Mouse (Mus musculus) left cerebral cortex, postnatal 25 days (tissue): Measurements from ENCODE around the gene Asb6. TPM values are rescaled to one million over a fixed set of nuclear protein-coding genes. Genes with fewer than 3 reads are reported as not detected.

Experiments
- DNase-seq, 2 experiments: peaks; one replicate each; pipeline ENCODE4 v3.0.0; 2022; ENCODE audit warnings: low spot score in 2 of 2, mixed read lengths in 1 of 2
- intact Hi-C: fragments of 180-260 bp; cut with DNase I; formaldehyde crosslinking; loops from one replicate; pipeline ENCODE4 v1.15.1; 2025
- total RNA-seq, 2 experiments: library from RNA; stranded (reverse); gene quantifications; 2 replicates each; pipeline ENCODE4 v1.2.3; 2021

Asb6 gene
- total RNA-seq, result 10 to 100 TPM; 36.7 to 38.6 TPM

DNA sequence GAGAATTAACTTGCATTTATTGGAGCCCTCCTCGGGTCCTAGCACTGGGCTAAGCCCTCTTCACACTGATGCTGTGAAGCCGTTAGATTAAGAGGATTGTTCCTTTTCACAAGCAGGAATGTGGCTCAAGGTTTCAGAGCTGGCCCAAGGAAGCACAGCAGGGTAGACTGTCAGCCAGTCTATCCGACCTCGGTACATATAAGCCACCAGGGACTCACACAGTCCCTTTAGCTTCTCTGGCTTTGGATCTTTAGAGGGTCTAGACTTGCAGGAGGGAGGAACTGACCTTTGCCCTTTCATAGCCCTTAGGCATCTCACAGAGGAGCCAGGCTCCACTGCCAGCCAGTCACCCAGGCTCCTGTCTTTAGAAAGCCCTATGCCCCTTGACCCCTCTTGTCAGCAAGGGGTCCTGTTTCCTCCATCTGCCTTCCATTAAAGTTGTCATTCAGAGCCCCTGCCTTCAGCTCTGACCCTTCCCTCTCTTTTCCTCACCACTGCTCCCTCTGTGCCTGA is at the start of gene Asb6:
TSS of gene Asb6 (minus strand) at position 51 of the 513 bp plus-strand sequence.
- intact Hi-C loops, result no loop called here
- DNase-seq, result no peak

- DNase-seq, result no peak
- intact Hi-C loops, result no loop called here
Observed at GRCm38 (mm10) chr2:30879481-30879880, 49.3 kb upstream of the Asb6 start.

GRCm38 (mm10) chr2:30875621-30876432 is 45.7 kb upstream of the Asb6 start:
- peak in 1 of 2 experiments; percentile 15 for DNase-seq
- intact Hi-C loops, result no loop called here

DNA sequence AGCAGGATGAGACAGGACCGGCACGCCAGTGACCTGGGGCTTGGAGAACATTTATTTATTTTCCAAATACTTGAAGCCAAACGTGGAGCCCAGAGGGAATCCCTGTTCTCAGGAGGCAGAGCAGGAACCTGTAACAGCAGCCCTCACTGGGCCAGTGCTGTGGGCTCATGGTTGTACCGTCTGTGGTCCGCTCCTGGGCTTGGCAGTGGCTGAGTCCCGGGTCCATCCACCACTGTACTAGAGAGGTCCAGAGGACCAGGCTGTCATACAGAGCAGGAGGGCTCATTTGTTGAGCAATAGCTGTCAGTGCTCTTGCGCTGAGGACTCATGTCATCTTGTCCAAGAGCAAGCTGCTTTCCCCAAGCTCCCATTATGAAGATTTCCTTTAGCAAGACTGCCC is 45.0 kb upstream of the Asb6 start:
- DNase-seq, result no peak
- intact Hi-C loops, result no loop called here

DNA sequence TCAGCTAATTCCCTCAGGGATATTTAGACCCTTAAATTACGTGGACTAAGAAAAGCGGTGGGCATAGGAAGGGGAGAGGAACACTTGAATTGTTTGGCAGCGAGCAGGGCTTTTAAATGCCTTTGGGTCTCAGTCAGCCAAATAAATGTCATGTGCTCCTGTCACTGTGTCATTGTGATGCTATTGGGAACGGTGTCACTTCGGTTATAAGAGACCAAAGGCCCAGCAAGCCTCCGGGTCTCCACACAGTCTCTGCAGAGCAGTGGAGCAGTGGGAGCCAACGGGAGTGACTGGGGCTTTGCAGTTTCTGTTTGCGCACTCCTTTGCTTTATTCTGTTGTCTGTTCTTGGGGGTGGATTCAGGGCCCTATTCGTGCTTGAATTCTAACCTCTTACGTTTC is 44.3 kb upstream of the Asb6 start:
- intact Hi-C loops, result no loop called here

DNA sequence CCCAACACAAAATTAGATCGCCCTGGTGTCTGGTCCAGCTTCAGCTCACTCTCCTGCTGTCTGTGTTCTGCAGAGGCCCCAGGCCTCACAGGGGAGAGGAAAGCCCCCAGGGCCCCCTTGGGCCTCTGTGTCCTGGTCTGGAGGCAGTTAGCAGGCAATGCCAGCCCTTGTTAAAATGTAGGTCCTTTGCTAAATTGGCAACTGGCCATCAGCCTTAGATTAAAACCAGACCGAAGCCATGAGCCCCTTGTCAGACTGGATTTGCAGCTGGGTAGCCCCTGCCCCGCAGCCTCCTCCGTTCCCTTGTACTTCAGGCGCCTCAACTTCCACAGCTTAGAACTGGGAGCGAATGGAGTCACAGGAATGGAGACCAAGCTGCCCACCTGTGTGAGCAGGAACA is 42.5 kb upstream of the Asb6 start:
- intact Hi-C loops, result no loop called here
- no peak for DNase-seq

More for the DNA sequence above, 44.3 kb upstream of the Asb6 start:
- no peak for DNase-seq

DNA sequence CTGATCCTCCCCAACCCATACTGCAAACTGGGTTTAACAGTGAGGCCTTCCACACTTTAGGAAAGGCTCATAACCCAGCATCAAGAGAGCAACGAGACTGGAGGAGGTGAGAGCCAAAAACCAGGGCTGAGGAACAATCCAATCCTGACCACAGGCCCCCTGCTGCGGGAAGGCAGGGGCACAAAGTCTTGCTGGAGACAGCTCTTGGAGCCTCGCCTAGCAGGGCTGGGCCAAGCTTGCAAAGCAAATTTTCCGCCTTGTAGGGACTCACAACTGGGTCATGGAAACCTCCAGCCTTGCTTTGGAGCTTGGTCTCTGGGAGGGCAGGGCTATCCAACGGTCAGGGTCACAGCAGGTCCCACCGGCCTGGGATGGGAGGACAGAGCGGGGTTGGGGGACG is 40.7 kb upstream of the Asb6 start:
- intact Hi-C loops, result no loop called here
- peak in 1 of 2 experiments; percentile 51 for DNase-seq

- intact Hi-C loops, result no loop called here
- no peak for DNase-seq
Observed at GRCm38 (mm10) chr2:30865426-30865825, 35.3 kb upstream of the Asb6 start.

GRCm38 (mm10) chr2:30864968-30865381 is 34.8 kb upstream of the Asb6 start:
- no peak for DNase-seq
- intact Hi-C loops, result no loop called here

DNA sequence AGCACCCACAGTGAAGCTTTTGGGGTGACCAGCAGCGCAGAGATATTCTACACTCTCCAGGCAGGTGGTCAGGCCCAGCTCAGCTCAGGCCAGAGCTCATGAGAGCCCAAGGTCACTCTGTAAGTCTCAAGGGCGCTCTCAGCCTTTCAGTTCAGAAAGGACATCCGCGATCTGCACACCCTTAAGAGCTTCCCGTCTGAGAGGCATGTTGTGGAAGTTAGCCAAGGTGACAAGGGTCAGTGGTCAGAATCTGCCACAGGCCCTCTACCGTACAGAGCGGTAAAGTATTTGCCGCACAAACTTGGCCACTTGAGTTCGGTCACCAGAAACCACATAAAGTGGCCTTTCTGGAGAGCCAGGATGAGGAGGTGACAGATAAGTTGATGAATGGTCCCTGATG is 33.4 kb upstream of the Asb6 start:
- intact Hi-C loops, result no loop called here
- no peak for DNase-seq

- intact Hi-C loops, result no loop called here
- DNase-seq, result no peak
Observed at GRCm38 (mm10) chr2:30862081-30862480, 31.9 kb upstream of the Asb6 start.

DNA sequence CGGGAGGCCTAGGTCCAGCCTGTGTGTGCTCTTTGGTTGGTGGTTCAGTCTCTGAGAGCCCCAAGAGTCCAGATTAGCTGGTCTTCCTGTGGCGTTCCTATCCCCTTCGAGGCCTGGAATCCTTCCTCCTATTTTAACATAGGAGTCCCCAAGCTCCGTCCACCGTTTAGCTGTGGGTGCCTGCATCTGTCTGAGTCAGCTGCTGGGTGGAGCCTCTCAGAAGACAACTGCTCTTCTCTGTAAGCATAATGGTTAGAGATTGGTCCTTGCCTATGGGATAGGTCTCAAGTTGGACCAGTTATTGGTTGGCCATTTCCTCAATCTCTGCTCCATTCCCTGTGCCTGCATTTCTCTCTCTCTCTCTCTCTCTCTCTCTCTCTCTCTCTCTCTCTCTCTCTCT is 29.6 kb upstream of the Asb6 start:
- no peak for DNase-seq
- intact Hi-C loops, result no loop called here

DNA sequence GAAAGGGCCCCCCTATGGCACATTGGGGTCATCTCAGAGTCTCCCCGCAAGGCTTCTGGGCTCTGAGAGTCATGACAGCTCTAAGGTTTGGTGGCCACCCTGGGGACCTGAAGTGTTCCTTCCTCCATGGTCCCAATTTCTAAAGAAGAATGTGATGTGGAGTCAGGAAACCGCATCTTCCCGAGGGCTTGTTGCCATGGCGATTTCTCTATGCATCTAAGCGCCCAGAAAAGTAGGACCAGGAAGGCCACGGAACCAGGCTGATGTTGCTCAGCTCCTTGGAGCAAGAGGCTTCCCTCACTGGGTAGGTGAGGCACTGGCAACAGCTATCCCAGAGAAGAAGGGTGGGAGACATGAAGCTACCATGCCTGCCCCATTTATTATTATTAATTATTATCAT is 26.9 kb upstream of the Asb6 start:
- intact Hi-C loops, result no loop called here
- DNase-seq, result peak; percentile 51 to 63

DNA sequence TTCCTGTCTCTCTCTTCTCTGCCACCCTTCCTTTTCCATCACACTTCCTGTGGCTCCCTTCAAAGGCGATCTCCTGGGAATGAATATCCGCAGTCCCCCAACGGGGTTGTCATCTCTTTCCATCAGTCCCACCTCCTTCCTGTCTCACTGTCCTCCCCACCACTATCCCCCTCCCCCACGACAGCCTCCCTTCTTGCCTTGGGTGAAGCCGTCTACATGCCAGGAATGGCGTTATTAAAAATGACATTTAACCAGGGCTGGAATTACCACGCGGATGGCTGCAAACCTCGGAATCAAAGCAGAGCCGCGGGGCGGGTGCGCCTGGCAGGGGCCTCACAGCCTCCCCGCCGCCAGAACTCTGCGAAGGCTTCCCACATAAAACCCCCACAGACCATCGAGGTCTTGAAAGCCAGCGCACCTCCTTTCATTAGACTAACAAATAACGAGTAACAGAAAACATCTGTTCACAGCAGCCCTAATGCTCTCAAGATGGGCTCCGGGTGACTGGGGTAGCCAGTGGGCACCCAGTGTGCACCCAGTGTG is 22.7 kb upstream of the Asb6 start:
- DNase-seq, result no peak
- intact Hi-C loops, result no loop called here

- intact Hi-C loops, result no loop called here
Observed at GRCm38 (mm10) chr2:30850581-30850980, 20.4 kb upstream of the Asb6 start.

DNA sequence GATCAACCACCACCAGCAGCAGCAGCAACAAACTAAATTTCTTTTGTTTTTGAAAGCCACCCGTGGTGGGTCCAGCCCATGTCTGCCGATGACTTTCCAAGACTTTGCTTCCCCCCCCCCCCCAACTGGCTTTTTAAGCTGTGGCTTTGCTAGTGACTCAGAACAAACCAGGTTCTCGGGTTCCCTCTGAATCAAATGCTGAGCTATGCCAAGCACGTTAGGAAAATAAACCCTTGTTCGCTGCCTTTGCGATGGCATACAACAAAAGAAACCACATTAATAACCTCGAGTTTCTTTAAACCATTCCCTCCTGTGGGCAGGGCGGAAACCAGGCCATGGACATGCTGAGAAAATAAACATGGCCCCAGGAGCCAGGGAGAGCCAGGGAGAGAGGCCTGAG is 18.1 kb upstream of the Asb6 start:
- intact Hi-C loops, result no loop called here
- no peak for DNase-seq

More at GRCm38 (mm10) chr2:30850581-30850980, 20.4 kb upstream of the Asb6 start:
- no peak for DNase-seq

DNA sequence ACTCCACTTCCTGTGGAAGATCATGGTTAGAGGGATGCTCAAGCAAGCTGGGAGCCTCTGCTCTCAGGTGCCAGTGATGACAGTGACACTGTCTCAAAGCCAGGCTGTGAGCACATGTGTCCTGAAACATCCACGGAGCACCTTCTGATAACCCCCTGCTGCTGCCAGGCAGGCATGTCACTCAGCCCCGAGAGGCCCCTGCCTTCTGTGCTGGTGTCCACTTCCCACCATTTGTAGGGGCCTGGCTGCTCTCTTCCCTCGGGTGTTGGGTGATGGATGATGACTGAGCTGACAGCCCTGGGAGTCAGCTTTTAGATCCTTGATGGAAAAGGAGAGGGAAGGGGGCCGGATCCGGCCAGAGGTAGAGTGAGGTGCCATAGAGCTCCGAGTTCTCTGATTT is 16.6 kb upstream of the Asb6 start:
- intact Hi-C loops, result no loop called here
- DNase-seq, result no peak

- DNase-seq, result no peak
- intact Hi-C loops, result no loop called here
Observed at GRCm38 (mm10) chr2:30846236-30846635, 16.1 kb upstream of the Asb6 start.

DNA sequence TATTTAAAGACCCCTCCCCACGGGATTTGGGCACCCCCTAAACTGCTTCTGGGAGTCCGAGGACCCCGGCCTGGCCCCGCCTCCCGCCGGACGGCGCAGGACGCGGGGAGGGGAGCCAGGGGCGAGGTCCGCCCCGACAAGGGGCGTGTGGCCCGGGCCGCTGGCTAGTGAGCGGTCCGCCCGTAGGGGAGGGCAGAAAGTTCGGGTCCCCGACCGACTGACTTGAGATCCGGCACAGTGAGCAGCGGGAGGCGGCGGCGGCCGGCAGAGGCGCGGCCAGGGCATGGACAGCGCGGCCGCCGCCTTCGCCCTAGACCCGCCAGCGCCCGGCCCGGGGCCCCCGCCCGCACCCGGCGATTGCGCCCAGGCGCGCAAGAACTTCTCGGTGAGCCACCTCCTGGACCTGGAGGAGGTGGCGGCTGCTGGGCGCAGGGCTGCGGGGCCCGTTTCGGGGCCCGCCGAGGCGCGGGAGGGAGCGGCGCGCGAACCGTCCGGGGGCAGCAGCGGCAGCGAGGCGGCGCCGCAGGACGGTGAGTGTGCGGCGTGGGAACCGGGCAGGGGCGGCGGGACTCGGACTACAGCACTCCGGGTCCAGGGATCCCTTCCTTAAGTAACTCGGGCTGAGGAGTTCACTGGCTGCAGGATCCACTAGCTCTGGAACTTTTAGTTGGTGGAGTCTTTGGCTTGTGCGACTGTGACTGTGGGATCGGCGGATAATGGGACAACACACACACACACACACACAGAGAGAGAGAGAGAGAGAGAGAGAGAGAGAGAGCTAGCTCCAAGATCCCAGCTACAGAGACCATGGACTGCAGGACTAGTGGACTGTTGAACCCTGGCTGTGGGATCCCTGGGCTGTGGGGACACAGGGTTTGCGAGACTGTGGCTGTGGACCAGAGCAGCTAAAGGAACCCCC is 15.3 kb upstream of the Asb6 start:
- no peak for DNase-seq
- intact Hi-C loops, result no loop called here

DNA sequence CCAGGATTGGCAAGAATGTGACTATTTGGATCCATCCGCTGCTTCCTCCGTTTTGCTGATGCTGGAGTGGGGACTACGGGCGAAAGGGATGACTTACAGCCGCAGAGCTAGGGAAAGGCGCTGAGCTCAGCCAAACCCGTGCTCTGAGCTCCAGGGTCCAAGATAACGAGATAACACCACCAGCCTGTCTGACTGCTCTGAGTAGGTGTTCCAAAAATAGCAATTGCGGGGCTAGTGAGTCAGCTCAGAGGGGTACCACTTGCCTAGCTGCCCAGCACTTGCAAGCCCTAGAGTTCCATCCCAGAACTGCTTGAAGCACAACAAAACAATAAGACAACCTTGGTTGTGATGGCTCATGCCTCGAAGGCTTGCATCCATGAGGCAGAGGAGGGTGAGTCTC is 12.5 kb upstream of the Asb6 start:
- DNase-seq, result no peak
- intact Hi-C loops, result no loop called here
